Mouse (Mus musculus) inflammation-experienced regulatory T-cells, adult 6 months (primary cell): ENCODE data around the gene Retn. TPM values are rescaled to one million over a fixed set of nuclear protein-coding genes. Genes with fewer than 3 reads are reported as not detected.

Source experiments
- polyA plus RNA-seq, 3 experiments: library from polyadenylated mRNA; unstranded; fragments of 100-300 nt; shearing (Covaris generic); gene quantifications; one replicate each; pipeline ENCODE4 v1.2.1; 2017

The Retn gene
- polyA plus RNA-seq, 3 experiments from 2014 or later = not detected

Other genes with a start within 250 kb of the Retn start
- gene Pex11g, start 188.1 kb upstream of the Retn start, polyA plus RNA-seq = 10 to 100 TPM in 2 of 3 experiments, 1 to 10 TPM in 1; 9.0 to 20.4 (median 16.7) TPM
- not detected for gene Tex45, start 184.9 kb upstream of the Retn start, polyA plus RNA-seq
- under 1 TPM in 2 of 3 experiments, not detected in 1; 0.60 to 0.86 TPM for gene Zfp358, start 162.6 kb upstream of the Retn start, polyA plus RNA-seq
- 10 to 100 TPM; 15.3 to 26.3 (median 24.0) TPM for gene Mcoln1, start 155.3 kb upstream of the Retn start, polyA plus RNA-seq
- gene Pnpla6, start 140.4 kb upstream of the Retn start, polyA plus RNA-seq = 10 to 100 TPM; 20.6 to 32.6 (median 27.7) TPM
- gene C330021F23Rik, start 87.8 kb upstream of the Retn start, polyA plus RNA-seq = under 1 TPM in 1 of 3 experiments, not detected in 2; 0.74 TPM
- not detected for gene Camsap3, start 68.5 kb upstream of the Retn start, polyA plus RNA-seq
- gene Xab2, start 34.5 kb upstream of the Retn start, polyA plus RNA-seq = 10 to 100 TPM; 58.7 to 87.4 (median 83.2) TPM
- 100 to 1,000 TPM; 122 to 150 (median 138) TPM for gene Pet100, start 34.2 kb upstream of the Retn start, polyA plus RNA-seq
- not detected for gene Pcp2, start 30.2 kb upstream of the Retn start, polyA plus RNA-seq
- gene Stxbp2, start 24.8 kb upstream of the Retn start, polyA plus RNA-seq = 100 to 1,000 TPM; 180 to 262 (median 191) TPM
- gene Mcemp1, start 10.0 kb downstream of the Retn start, polyA plus RNA-seq = under 1 TPM in 1 of 3 experiments, not detected in 2; 0.48 TPM
- gene Fcor, start 16.6 kb downstream of the Retn start, polyA plus RNA-seq = not detected
- 10 to 100 TPM; 19.6 to 27.0 (median 23.3) TPM for gene Trappc5, start 20.5 kb downstream of the Retn start, polyA plus RNA-seq
- gene Fcer2a, start 38.4 kb downstream of the Retn start, polyA plus RNA-seq = 1 to 10 TPM in 2 of 3 experiments, under 1 TPM in 1; 0.85 to 1.9 (median 1.9) TPM
- gene Clec4g, start 64.9 kb downstream of the Retn start, polyA plus RNA-seq = not detected
- 1 to 10 TPM in 2 of 3 experiments, not detected in 1; 1.1 to 2.6 TPM for gene Cd209a, start 93.2 kb downstream of the Retn start, polyA plus RNA-seq
- not detected for gene Cd209e, start 198.5 kb downstream of the Retn start, polyA plus RNA-seq
- under 1 TPM in 1 of 3 experiments, not detected in 2; 0.55 TPM for gene Cd209d, start 222.8 kb downstream of the Retn start, polyA plus RNA-seq